Mouse (Mus musculus) liver, postnatal 0 days (tissue): ENCODE measurements around the gene Clec4d.

Experiments
- CTCF ChIP-seq: sonication (generic); IDR thresholded peaks from 2 replicates; pipeline ENCODE4 v1.5.1; 2016; ENCODE audit warnings: antibody characterized with exemption, low read depth
- EP300 ChIP-seq: IDR thresholded peaks from 2 replicates; pipeline ENCODE4 v1.6.1; 2016; ENCODE audit warnings: antibody characterized with exemption, low read depth, mild to moderate bottlenecking

DNA sequence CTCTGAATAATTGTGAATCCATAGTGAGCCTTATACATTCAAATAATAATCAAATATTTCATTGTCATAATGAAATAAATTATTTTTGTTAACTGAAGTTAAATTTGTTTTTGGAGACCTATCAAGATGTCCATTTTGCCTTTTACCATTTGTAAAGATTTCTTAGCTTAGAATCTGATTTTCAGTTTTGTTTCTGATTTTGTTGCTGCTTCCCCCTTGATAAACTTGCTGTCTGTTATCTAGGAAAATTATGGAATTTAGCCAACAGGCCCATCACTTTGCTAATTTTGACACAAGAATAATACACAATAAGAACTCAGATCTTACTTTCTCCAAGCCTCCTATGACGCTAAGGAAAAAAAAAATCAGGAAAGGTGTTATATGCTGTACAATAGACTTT is 1.0 kb upstream of the Clec4d start:
- TF ChIP-seq EP300 (no peak), CTCF (no peak)
